Mouse (Mus musculus) embryonic facial prominence, embryonic 11.5 days (tissue): ENCODE results near the gene Fam19a2. TPM values are rescaled to one million over a fixed set of nuclear protein-coding genes. Genes with fewer than 3 reads are reported as not detected.

Source experiments
- ATAC-seq: fragments of 200-750 bp; cut with Nextera tagmentation; replicated peaks from 2 replicates; pipeline ENCODE4 v1.8.0; 2017; ENCODE audit warnings: low read depth; ENCODE audit not compliant: insufficient number of reproducible peaks, low FRiP score, low TSS enrichment
- DNase-seq: peaks from one replicate; pipeline ENCODE4 v3.0.0-alpha.2; 2015; ENCODE audit warnings: low spot score
- H3K27ac ChIP-seq: fragments of 300-500 bp; sonication (generic); replicated peaks from 2 replicates; pipeline ENCODE4 v1.5.1; 2014; ENCODE audit warnings: mild to moderate bottlenecking, low read depth, low read length, control low read depth
- H3K27me3 ChIP-seq: fragments of 300-500 bp; sonication (generic); 2 replicates; pipeline ENCODE4 v1.6.1; 2014; ENCODE audit warnings: mild to moderate bottlenecking, low read length, moderate library complexity, mixed read lengths; ENCODE audit not compliant: control insufficient read depth, insufficient read depth
- H3K36me3 ChIP-seq: fragments of 300-500 bp; sonication (generic); replicated peaks from 2 replicates; pipeline ENCODE4 v1.6.1; 2014; ENCODE audit warnings: low read depth, mild to moderate bottlenecking, low read length, moderate library complexity, mixed read lengths; ENCODE audit not compliant: control insufficient read depth, insufficient read depth
- H3K4me1 ChIP-seq: fragments of 300-500 bp; sonication (generic); 2 replicates; pipeline ENCODE4 v1.6.1; 2014; ENCODE audit warnings: low read length, mixed read lengths; ENCODE audit not compliant: control insufficient read depth, insufficient read depth
- H3K4me2 ChIP-seq: fragments of 300-500 bp; sonication (generic); 2 replicates; pipeline ENCODE4 v1.6.1; 2014; ENCODE audit warnings: low read depth, mild to moderate bottlenecking, control low read depth, low read length, moderate library complexity
- H3K4me3 ChIP-seq: fragments of 300-500 bp; sonication (generic); 2 replicates; pipeline ENCODE4 v1.5.1; 2014; ENCODE audit warnings: low read depth, low read length, control low read depth
- H3K9ac ChIP-seq: fragments of 300-500 bp; sonication (generic); replicated peaks from 2 replicates; pipeline ENCODE4 v1.6.1; 2014; ENCODE audit warnings: mild to moderate bottlenecking, control low read depth, low read length
- H3K9me3 ChIP-seq: fragments of 300-500 bp; sonication (generic); replicated peaks from 2 replicates; pipeline ENCODE4 v1.6.1; 2016; ENCODE audit warnings: mild to moderate bottlenecking, low read length, inconsistent platforms, mixed read lengths; ENCODE audit not compliant: control insufficient read depth
- WGBS: fragments of 180-500 bp; shearing (Covaris S2); extraction: QIAGEN DNeasy Blood & Tissue Kit; methylation state at CpG from one replicate; pipeline ENCODE4 v1.1.7; 2014; 5-methylcytosine and 5-hydroxymethylcytosine counted together
- polyA plus RNA-seq: library from polyadenylated mRNA; unstranded; fragments of >200 nt; fragmentation: Nextera tagmentation; extraction: Ambion mirVana; gene quantifications from 2 replicates; pipeline ENCODE4 v1.2.1, GENCODE M21; 2014

Gene Fam19a2
- polyA plus RNA-seq, 1 experiment from 2014 or later: 8.2 TPM

- 1% methylated on average over 45 of the region's 50 CpGs for WGBS
- Histone ChIP-seq H3K4me2 (peak overlapping the region; percentile 93), H3K9me3 (no peaks in the 10 kb centered on the region), H3K36me3 (no peaks in the 10 kb centered on the region), H3K4me1 (no peaks in the 10 kb centered on the region), H3K9ac (peak overlapping the region; percentile 59), H3K27ac (no peak overlapping the region), H3K4me3 (peak overlapping the region; percentile 54), H3K27me3 (peaks cover 8% of the 10 kb centered on the region; the same call in 1 of the 2 replicates)
- peak; percentile 45 for DNase-seq
- peak; percentile 24 for ATAC-seq
Measured at GRCm38 (mm10) chr10:123265241-123265790, 1.5 kb downstream of the Fam19a2 start.

GRCm38 (mm10) chr10:123268568-123268967, 4.8 kb downstream of the Fam19a2 start:
- no peaks in the 10 kb centered on the region for H3K4me1 ChIP-seq
- ATAC-seq (no peak), DNase-seq (no peak)
- H3K4me2 ChIP-seq: no peak overlapping the region
- WGBS: 74% methylated on average over 10 of the region's 10 CpGs
- H3K27me3 ChIP-seq: peaks cover 8% of the 10 kb centered on the region; the same call in 1 of the 2 replicates
- no peaks in the 10 kb centered on the region for H3K36me3 ChIP-seq
- H3K9me3 ChIP-seq: no peaks in the 10 kb centered on the region
- no peak overlapping the region for H3K9ac ChIP-seq
- H3K4me3 ChIP-seq: no peak overlapping the region
- H3K27ac ChIP-seq: no peak overlapping the region

DNA sequence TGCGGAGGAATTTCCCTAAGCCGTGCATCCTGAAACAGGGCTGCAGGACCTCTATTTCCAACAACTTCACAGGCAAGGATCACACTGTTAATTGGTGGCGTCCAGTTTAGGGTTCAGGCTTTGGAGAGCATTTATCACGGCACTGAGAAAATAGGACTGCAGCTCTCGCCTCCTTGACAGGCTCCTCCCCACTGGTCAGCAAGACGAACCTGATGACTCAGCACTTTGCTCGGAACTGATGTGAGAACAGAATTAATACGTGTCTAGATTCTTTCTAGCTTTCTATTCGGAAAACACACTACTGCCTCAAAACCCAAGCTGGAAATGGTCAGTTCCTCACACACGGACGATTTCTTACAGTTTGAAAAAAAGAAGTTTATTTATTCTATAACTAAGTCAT, 10.8 kb downstream of the Fam19a2 start:
- Histone ChIP-seq H3K4me2 (no peak overlapping the region), H3K9me3 (no peaks in the 10 kb centered on the region), H3K27me3 (no peaks in the 10 kb centered on the region), H3K4me1 (no peaks in the 10 kb centered on the region), H3K36me3 (no peaks in the 10 kb centered on the region), H3K27ac (no peak overlapping the region), H3K9ac (no peak overlapping the region), H3K4me3 (no peak overlapping the region)
- DNase-seq (no peak), ATAC-seq (no peak)
- 72% methylated on average over 11 of the region's 11 CpGs for WGBS

DNA sequence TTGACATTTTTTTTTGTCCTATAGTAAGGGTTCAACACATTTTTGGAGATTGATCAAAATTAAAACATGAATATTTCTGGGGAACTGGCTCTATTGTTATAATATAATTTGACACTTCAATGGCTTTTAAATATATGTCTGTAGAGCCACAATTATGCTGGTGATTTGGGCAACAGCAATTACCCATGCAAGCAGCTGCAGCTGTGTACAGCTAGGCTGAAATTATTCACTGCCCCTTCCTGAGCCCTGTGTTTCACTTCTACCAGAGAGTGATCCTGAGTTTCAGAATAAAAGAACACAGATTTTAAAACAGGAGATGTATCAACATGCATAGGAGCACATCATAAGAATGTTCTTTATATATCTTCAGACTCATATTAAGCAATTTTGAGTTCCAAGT, 43.5 kb downstream of the Fam19a2 start:
- H3K4me1 ChIP-seq: no peaks in the 10 kb centered on the region
- H3K27me3 ChIP-seq: no peaks in the 10 kb centered on the region
- DNase-seq (no peak), ATAC-seq (no peak)
- no peak overlapping the region for H3K27ac ChIP-seq
- H3K9ac ChIP-seq: no peak overlapping the region
- H3K9me3 ChIP-seq: no peaks in the 10 kb centered on the region
- no peak overlapping the region for H3K4me3 ChIP-seq
- H3K36me3 ChIP-seq: no peaks in the 10 kb centered on the region
- H3K4me2 ChIP-seq: no peak overlapping the region

DNA sequence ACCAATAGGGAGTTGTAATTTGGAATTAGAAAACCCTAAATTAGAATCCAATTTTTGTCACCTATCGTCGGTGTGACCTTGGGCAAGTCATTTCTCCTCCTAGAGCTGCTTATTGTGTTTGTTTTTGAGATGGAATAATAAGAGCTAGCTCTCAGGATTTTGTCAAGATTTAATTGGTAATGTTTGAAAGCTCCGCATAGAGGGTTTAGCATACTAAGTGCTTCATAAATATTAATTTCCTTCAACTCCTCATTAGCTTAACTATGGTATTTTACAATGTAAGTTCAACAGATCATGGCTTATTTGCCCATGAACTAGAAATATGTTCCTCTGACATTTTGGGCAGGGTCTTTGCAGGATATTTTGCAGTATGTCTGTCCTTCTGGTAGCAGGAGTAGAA, 62.5 kb downstream of the Fam19a2 start:
- Histone ChIP-seq H3K9ac (no peak overlapping the region), H3K9me3 (no peaks in the 10 kb centered on the region), H3K36me3 (no peaks in the 10 kb centered on the region), H3K27me3 (no peaks in the 10 kb centered on the region), H3K27ac (no peak overlapping the region), H3K4me2 (no peak overlapping the region), H3K4me3 (no peak overlapping the region), H3K4me1 (no peaks in the 10 kb centered on the region)
- WGBS: 90% methylated on average over 3 of the region's 3 CpGs
- DNase-seq (no peak), ATAC-seq (no peak)

GRCm38 (mm10) chr10:123341280-123341679, 77.5 kb downstream of the Fam19a2 start:
- H3K27me3 ChIP-seq: no peaks in the 10 kb centered on the region

DNA sequence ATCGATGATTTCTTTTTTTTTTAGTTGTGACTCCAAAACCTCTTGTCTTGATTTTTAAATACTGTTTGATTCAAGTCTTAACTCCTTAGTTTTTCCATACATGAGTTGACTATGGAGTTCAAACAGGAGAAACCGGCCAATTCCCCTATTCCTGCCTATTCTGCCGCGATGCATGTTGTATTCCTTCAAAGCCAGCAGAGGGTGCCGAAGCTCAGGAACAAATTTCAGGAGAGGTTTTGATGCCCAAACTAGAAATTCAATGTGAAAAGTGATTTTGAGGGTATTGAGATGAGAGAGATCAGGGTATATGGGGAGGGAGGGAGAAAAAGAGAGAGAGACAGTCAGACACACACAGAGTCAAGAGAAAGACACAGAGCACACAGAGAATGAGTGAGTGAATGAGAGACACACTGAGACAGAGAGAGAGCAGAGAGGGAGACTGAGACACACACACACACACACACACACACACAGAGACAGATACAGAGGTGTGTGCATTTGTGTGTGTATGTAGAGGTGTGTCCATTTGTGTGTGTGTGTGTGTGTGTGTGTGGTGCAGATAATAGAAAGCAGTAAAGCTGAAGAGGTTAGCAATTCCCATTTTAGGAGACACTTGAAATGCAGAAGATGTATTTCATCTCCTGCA, 78.9 kb downstream of the Fam19a2 start:
- H3K36me3 ChIP-seq: no peaks in the 10 kb centered on the region
- no peaks in the 10 kb centered on the region for H3K4me1 ChIP-seq
- DNase-seq (peak; percentile 69), ATAC-seq (no peak)
- no peaks in the 10 kb centered on the region for H3K27me3 ChIP-seq
- H3K4me3 ChIP-seq: no peak overlapping the region
- WGBS: 25% methylated on average over 5 of the region's 5 CpGs
- H3K4me2 ChIP-seq: no peak overlapping the region
- H3K9me3 ChIP-seq: no peaks in the 10 kb centered on the region
- no peak overlapping the region for H3K27ac ChIP-seq
- H3K9ac ChIP-seq: no peak overlapping the region

More at GRCm38 (mm10) chr10:123341280-123341679, 77.5 kb downstream of the Fam19a2 start:
- no peak overlapping the region for H3K27ac ChIP-seq
- no peaks in the 10 kb centered on the region for H3K36me3 ChIP-seq
- ATAC-seq (0 out of 2 replicates have a peak, but pooled peaks have one; percentile 67), DNase-seq (peak; percentile 20)
- H3K9me3 ChIP-seq: no peaks in the 10 kb centered on the region
- 68% methylated on average over 5 of the region's 5 CpGs for WGBS
- H3K9ac ChIP-seq: no peak overlapping the region
- no peak overlapping the region for H3K4me2 ChIP-seq
- H3K4me1 ChIP-seq: no peaks in the 10 kb centered on the region
- H3K4me3 ChIP-seq: no peak overlapping the region

DNA sequence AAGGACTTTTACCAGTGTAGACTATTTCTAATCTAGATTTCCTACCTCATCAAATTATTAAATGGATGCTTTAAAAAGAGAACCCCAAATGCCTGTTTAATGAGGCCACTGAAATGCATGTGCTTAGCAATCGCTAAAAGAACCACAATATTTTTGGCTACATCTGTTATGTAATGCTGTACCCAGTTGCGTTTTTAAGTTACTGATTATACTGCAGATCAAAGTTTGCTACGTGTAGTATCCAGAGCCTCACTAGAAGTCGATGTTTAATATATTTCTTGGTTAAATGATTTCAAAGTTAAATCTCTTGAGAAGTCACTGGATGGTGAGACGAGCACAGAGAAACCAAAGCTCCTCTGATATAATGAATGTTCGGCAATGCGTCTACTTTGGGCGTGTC, 82.5 kb downstream of the Fam19a2 start:
- WGBS: 92% methylated on average over 8 of the region's 8 CpGs

More for the DNA sequence above, 82.5 kb downstream of the Fam19a2 start:
- Histone ChIP-seq H3K4me2 (no peak overlapping the region), H3K9ac (no peak overlapping the region), H3K36me3 (no peaks in the 10 kb centered on the region), H3K4me1 (no peaks in the 10 kb centered on the region), H3K9me3 (no peaks in the 10 kb centered on the region), H3K27ac (no peak overlapping the region), H3K27me3 (no peaks in the 10 kb centered on the region), H3K4me3 (no peak overlapping the region)
- no peak for DNase-seq
- no peak for ATAC-seq
